Comparison of ENCODE assay signal across 8 mouse cellular contexts in genomic region chr10:128094340-128094968, GRCm38 (mm10). TPM values are rescaled to one million over a fixed set of nuclear protein-coding genes. Genes with fewer than 3 reads are reported as not detected.
DNase-seq lines count a peak whose midpoint lies in the region; ATAC-seq lines count a peak whose summit lies in the region.

No protein-coding gene starts in this region.

- ATAC-seq in embryonic facial prominence, embryonic 12.5 days (ENCODE audit: insufficient number of reproducible peaks, insufficient read depth, low FRiP score, low TSS enrichment): peak; percentile 38; the same call in 1 of the 2 replicates
- ATAC-seq in liver, embryonic 15.5 days (ENCODE audit: insufficient read depth): peak; percentile 67

- H3K9ac ChIP-seq in embryonic facial prominence, embryonic 12.5 days: no peak overlapping the region
- H3K9ac ChIP-seq in liver, embryonic 15.5 days: peak overlapping the region; percentile 90

- no peaks in the 10 kb centered on the region for H3K9me3 ChIP-seq in embryonic facial prominence, embryonic 12.5 days
- H3K9me3 ChIP-seq in liver, embryonic 15.5 days (replicated peaks): no peaks in the 10 kb centered on the region

- WGBS in embryonic facial prominence, embryonic 12.5 days: 11% methylated on average over 19 of the region's 19 CpGs
- WGBS in liver, embryonic 15.5 days (ENCODE audit: insufficient replicate concordance): 8% methylated on average over 19 of the region's 19 CpGs

- H3K27ac ChIP-seq in embryonic facial prominence, embryonic 12.5 days: peak overlapping the region; percentile 58; the same call in 1 of the 2 replicates
- H3K27ac ChIP-seq in liver, embryonic 15.5 days (replicated peaks): peak overlapping the region; percentile 98

- peak; percentile 90 to 91 for DNase-seq in B cell, adult 2 months
- peak; percentile 92 for DNase-seq in adrenal gland, postnatal 10 days
- DNase-seq in heart, adult 9 months (ENCODE audit: low spot score in 2 of 2): peak; percentile 87 to 88
- peak; percentile 96 for DNase-seq in kidney, adult 9 months
- DNase-seq in neural tube, embryonic 10.5 days (ENCODE audit: extremely low spot score, low spot score): peak; percentile 73
- DNase-seq in testis, postnatal 10 days (ENCODE audit: low spot score): peak; percentile 90

- peaks cover 12% of the 10 kb centered on the region for H3K36me3 ChIP-seq in embryonic facial prominence, embryonic 12.5 days
- H3K36me3 ChIP-seq in liver, embryonic 15.5 days (replicated peaks): peaks cover 11% of the 10 kb centered on the region

- H3K4me2 ChIP-seq in embryonic facial prominence, embryonic 12.5 days (replicated peaks): peak overlapping the region; percentile 91
- peak overlapping the region; percentile 90 for H3K4me2 ChIP-seq in liver, embryonic 15.5 days

- H3K4me1 ChIP-seq in embryonic facial prominence, embryonic 12.5 days: peaks cover 50% of the 10 kb centered on the region
- peaks cover 84% of the 10 kb centered on the region for H3K4me1 ChIP-seq in liver, embryonic 15.5 days (replicated peaks)

- H3K4me3 ChIP-seq in embryonic facial prominence, embryonic 12.5 days: peak overlapping the region; percentile 22
- H3K4me3 ChIP-seq in liver, embryonic 15.5 days (replicated peaks): peak overlapping the region; percentile 78

- H3K27me3 ChIP-seq in embryonic facial prominence, embryonic 12.5 days: no peaks in the 10 kb centered on the region
- no peaks in the 10 kb centered on the region for H3K27me3 ChIP-seq in liver, embryonic 15.5 days

RNA-seq across cellular contexts. Expression of gene Baz2a, which starts 3.1 kb away (rescaled TPM):
- 10 to 100 TPM; 37.1 to 51.9 TPM for total RNA-seq in adrenal gland, postnatal 10 days (2021)
- polyA plus RNA-seq in embryonic facial prominence, embryonic 12.5 days (2016; fragmentation: Nextera tagmentation; extraction: Ambion mirVana): 9.0 and 9.1 TPM in 2 replicates
- polyA plus RNA-seq in liver, embryonic 15.5 days (2015; fragmentation: Nextera tagmentation; extraction: Ambion mirVana): 6.8 and 7.0 TPM in 2 replicates

RNA-seq across cellular contexts. Expression of gene Atp5b, which starts 11.4 kb away (rescaled TPM):
- 1,000 to 10,000 TPM; 4,995 to 5,524 TPM for total RNA-seq in adrenal gland, postnatal 10 days (2021)
- 1,967 TPM in 2 replicates for polyA plus RNA-seq in embryonic facial prominence, embryonic 12.5 days (2016; fragmentation: Nextera tagmentation; extraction: Ambion mirVana)
- polyA plus RNA-seq in liver, embryonic 15.5 days (2015; fragmentation: Nextera tagmentation; extraction: Ambion mirVana): 1,834 and 1,894 TPM in 2 replicates

RNA-seq across cellular contexts. Expression of gene Ptges3, which starts 35.7 kb away (rescaled TPM):
- total RNA-seq in adrenal gland, postnatal 10 days (2021): 100 to 1,000 TPM; 138 to 142 TPM
- 541 and 578 TPM in 2 replicates for polyA plus RNA-seq in embryonic facial prominence, embryonic 12.5 days (2016; fragmentation: Nextera tagmentation; extraction: Ambion mirVana)
- 188 and 217 TPM in 2 replicates for polyA plus RNA-seq in liver, embryonic 15.5 days (2015; fragmentation: Nextera tagmentation; extraction: Ambion mirVana)

RNA-seq across cellular contexts. Expression of gene Naca, which starts 59.1 kb away (rescaled TPM):
- total RNA-seq in adrenal gland, postnatal 10 days (2021): 100 to 1,000 TPM; 694 to 716 TPM
- polyA plus RNA-seq in embryonic facial prominence, embryonic 12.5 days (2016; fragmentation: Nextera tagmentation; extraction: Ambion mirVana): 832 and 847 TPM in 2 replicates
- 312 and 355 TPM in 2 replicates for polyA plus RNA-seq in liver, embryonic 15.5 days (2015; fragmentation: Nextera tagmentation; extraction: Ambion mirVana)

Comparison
In these comparisons a context has a peak if more than half of its experiments do, and no peak if none do; other contexts are left out.
1. Peak in every context shown above with its lines: DNase-seq, ATAC-seq, H3K4me3 ChIP-seq and H3K27ac ChIP-seq.